Mouse (Mus musculus): ENCODE measurements at regions not wholly inside any gene's neighbourhood (a gene's known extent, or its start where the extent isn't known, plus 50 kb on each side); places are given as distances from the start of the nearest gene placed in this dataset.

- no peak for TF ChIP-seq CTCF (IDR thresholded peaks at IDR 0.05; ENCODE audit: extremely low read depth, insufficient read length, insufficient replicate concordance, low read depth, low read length)
- TF ChIP-seq POLR2A (IDR thresholded peaks at IDR 0.05; ENCODE audit: low read depth, low read length): no peak
Measured at GRCm38 (mm10) chr11:21453308-21454106, 82.5 kb upstream of the Ugp2 start.
